Mouse (Mus musculus) activated CD4-positive, CD25-positive, alpha-beta regulatory T cell (primary cell): ENCODE data around the gene Bap1. TPM values are rescaled to one million over a fixed set of nuclear protein-coding genes. Genes with fewer than 3 reads are reported as not detected.

Source experiments
- polyA plus RNA-seq, 2 experiments: library from polyadenylated mRNA; unstranded; fragments of 100-300 nt; shearing (Covaris generic); gene quantifications; one replicate each; pipeline ENCODE4 v1.2.1; 2017

Gene Bap1
- polyA plus RNA-seq, result 10 to 100 TPM; 62.0 to 63.5 TPM

GRCm38 (mm10) chr14:31251084-31251604, at the start of gene Bap1, which contains the start of gene Phf7:
TSS of gene Bap1 (plus strand) at chr14:31251450.
TSS of gene Phf7 (minus strand) at chr14:31251317.

GRCm38 (mm10) chr14:31208084-31208483, 43.2 kb upstream of the Bap1 start, which contains the start of gene Tnnc1:
TSS of gene Tnnc1 (plus strand) at chr14:31208312.

GRCm38 (mm10) chr14:31216846-31217245, 34.4 kb upstream of the Bap1 start, which contains the start of gene Nisch:
TSS of gene Nisch (minus strand) at chr14:31216946.

GRCm38 (mm10) chr14:31217666-31218065, 33.6 kb upstream of the Bap1 start, which contains the start of gene Sema3g:
TSS of gene Sema3g (plus strand) at chr14:31217860.

Other genes with a start within 250 kb of the Bap1 start
- gene Spcs1, start 249.8 kb upstream of the Bap1 start, polyA plus RNA-seq, result 100 to 1,000 TPM; 363 to 372 TPM
- gene Pbrm1, start 232.3 kb upstream of the Bap1 start, polyA plus RNA-seq, result 100 to 1,000 TPM; 134 to 149 TPM
- 100 to 1,000 TPM in 1 of 2 experiments, 10 to 100 TPM in 1; 61.4 to 126 TPM for gene Gnl3, start 232.3 kb upstream of the Bap1 start, polyA plus RNA-seq
- gene Smim4, start 122.5 kb upstream of the Bap1 start, polyA plus RNA-seq, result 100 to 1,000 TPM in 1 of 2 experiments, 10 to 100 TPM in 1; 61.0 to 141 TPM
- gene Nt5dc2, start 120.4 kb upstream of the Bap1 start, polyA plus RNA-seq, result 1 to 10 TPM; 2.2 to 2.4 TPM
- 1 to 10 TPM in 1 of 2 experiments, under 1 TPM in 1; 0.92 to 1.1 TPM for gene Stab1, start 82.8 kb upstream of the Bap1 start, polyA plus RNA-seq
- not detected for gene Tnnc1, start 43.1 kb upstream of the Bap1 start, polyA plus RNA-seq
- gene Nisch, start 34.5 kb upstream of the Bap1 start, polyA plus RNA-seq, result 100 to 1,000 TPM; 154 to 198 TPM
- not detected for gene Sema3g, start 33.6 kb upstream of the Bap1 start, polyA plus RNA-seq
- 10 to 100 TPM; 13.2 to 18.1 TPM for gene Phf7, start 133 bp upstream of the Bap1 start, polyA plus RNA-seq
- under 1 TPM in 1 of 2 experiments, not detected in 1; 0.06 TPM for gene Dnah1, start 72.4 kb downstream of the Bap1 start, polyA plus RNA-seq
- 10 to 100 TPM; 51.4 to 57.4 TPM for gene Capn7, start 85.2 kb downstream of the Bap1 start, polyA plus RNA-seq
- 100 to 1,000 TPM in 1 of 2 experiments, 10 to 100 TPM in 1; 50.2 to 124 TPM for gene Sh3bp5, start 184.6 kb downstream of the Bap1 start, polyA plus RNA-seq
- 10 to 100 TPM; 25.4 to 32.0 TPM for gene Eaf1, start 242.9 kb downstream of the Bap1 start, polyA plus RNA-seq
- 10 to 100 TPM; 53.0 to 73.7 TPM for gene Mettl6, start 243.6 kb downstream of the Bap1 start, polyA plus RNA-seq